Mouse (Mus musculus): Measurements from ENCODE around the gene Adad1.

Gene Adad1

DNA sequence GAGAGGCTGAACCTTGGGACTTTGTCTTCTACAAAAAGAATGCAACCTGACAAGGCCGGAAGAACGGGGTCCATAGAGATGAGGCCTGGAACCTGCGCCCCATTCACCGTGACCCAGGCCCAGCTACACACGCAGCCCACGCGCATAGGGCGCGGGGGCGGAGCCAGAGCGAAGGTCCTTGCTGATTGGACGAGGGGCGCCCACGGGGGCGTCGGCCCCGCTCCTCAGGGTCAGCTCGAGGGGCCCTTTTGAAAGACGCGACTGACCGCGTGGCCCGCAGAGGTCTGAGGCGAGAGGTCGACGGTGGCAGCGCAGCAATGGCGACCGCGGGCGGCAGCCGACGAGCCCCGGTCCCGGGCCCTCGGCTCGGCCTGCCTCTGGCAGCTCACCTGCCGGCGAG lies at the start of gene Adad1:
Gene Adad1, plus strand, starts transcription at position 122 of the 400 bp plus-strand sequence.
- DNase-seq: peak; percentile 5

DNA sequence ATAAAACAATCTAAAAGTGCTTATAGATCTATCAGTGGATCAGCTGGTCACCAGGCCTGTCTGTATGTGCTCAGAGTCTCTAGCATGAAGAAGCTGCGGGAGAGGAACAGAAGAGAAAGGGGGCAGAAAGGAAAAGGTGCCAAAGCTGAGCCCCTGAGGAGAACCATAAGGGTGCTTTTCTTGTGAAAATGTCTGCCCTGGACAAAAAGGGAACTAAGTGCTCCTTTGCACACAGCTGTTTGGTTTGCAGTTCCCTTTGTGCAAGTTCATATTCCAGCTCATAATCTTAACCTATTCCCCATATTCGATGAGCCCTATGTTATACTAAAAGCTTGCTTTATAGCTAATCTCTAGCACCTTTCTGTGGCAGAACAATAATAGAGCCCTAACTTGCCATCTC lies 25.3 kb upstream of the Adad1 start:
- no peak for DNase-seq

DNA sequence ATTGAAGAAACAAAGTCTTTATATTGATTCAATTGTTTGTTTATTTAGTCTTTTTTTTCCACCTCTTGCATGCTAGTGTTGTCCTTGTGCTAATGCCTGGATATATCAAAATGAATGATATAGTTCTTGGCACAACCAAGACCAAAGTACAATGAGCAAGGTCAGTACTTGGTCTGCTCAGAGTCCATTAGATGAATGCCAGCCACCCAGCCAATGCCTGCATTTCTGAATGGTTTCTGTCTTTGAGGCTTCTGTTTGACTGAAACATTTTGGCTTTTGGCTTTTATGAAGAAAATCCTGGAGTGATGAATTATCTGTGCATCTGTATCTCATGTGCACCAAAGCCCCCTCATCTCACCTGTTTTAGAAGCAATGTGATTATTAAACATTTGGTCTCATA lies 23.5 kb upstream of the Adad1 start:
- no peak for DNase-seq

DNA sequence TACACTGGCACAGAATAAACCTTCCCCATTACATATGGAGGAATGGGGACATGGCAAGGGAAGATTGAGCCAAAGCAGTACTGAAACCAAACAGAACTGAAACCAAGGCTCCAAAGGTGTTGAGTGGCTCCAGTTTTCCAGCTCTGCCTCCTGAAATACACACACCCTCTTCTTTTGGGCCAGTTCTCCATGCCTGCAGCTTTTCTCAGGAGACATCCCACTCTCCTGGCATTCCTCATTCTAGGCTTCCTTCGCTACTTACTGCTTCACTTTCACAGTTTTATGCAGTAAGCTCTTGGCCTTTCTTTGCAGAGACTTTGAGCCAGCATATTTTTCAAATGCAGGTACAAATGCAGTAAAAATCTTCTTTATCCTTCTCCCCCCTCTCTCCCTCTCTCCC lies 11.8 kb upstream of the Adad1 start:
- DNase-seq: no peak

DNA sequence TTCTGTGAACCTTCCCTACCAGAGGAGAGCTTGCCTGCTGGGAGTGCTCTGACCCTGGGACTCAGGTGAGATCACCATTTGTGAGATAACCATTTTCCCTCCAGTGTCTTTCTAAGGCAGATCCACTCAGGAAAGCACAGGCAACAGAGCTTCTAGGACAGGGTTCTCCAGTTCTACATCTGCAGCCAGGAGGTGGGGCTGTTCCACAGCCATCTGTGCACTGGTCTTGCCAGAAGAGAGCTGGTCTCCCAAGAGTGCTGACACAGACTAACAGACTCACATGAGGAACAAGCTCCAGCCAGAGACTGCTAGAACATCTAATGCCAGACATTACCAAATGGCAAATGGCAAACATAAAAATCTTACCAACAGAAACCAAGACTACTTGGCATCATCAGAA lies 9.9 kb downstream of the Adad1 start:
- no peak for DNase-seq

DNA sequence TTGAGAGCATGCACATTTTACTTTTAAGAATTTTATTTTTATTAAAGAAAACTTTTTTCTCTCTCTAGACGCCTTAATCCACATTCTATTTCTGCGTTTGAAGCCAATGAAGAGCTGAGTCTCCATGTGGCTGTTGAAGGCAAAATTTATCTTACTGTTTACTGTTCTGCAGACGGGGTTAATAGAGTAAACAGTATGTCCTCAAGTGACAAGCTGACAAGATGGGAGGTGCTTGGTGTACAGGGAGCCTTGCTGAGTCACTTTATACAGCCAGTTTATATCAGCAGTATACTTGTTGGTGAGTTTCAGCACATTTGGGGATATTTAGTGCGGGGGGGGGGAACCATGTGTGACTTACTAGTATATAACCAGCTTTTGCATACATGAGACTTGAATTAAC lies 21.5 kb downstream of the Adad1 start:
- no peak for DNase-seq

DNA sequence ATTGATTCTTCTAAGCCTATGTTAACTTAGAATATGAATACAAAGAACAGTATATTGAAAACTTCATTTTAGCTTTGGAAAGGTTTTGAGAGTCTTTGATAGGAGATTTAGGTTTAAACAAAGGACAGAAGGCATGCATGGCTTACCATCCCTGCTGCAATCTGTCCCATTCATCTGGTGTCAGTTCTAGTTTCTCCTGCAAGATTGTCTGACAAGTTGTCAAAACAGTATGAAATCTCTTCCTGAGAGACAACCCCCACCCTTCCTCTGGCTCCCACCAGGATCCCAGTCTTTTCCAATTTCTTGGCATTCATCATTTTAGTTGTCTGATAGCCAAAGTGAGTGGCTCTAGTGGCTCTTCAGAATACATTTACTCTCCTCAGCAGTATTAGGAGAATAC lies 27.4 kb downstream of the Adad1 start:
- no peak for DNase-seq

DNA sequence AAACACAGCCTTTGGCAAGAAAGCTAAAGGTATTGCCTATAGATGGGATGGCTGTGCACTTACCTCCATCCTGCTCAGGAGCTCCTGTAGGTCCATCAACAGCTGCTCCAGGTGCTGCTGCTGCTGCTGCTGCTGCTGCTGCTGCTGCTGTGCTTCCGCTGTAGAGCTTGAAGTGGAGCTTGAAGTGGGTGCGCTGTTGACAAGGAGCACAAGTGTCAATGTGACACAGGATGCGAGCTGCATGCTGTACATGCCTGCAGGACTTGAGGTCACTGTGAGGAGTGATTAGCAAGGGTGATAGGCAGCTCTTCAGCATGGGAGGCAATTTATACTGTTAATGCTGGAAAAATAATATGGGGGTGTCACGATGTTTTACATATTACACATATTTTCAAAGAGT lies 62.3 kb downstream of the Adad1 start, which contains the start of gene Il2:
Gene Il2, minus strand, starts transcription at position 305 of the 400 bp plus-strand sequence.
- no peak for DNase-seq

DNA sequence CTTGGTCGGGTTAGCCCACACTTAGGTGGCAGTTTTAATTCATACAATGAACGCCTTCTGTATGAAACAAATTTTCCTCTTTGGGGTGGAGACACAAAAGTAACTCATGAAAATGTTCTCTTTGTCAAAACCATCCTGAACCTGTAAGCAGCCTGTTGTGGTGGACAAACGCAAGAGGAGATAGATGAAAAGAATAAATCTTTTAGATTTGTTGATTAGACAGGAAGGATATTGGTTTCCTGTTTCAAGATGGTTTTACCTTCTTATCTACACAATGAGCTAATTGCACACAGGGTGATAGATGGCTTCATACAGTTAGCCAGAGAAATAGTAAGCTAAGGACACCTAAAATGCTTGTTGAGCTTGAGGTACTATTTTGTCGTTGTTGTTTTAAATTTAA lies 62.8 kb downstream of the Adad1 start:
- no peak for DNase-seq

DNA sequence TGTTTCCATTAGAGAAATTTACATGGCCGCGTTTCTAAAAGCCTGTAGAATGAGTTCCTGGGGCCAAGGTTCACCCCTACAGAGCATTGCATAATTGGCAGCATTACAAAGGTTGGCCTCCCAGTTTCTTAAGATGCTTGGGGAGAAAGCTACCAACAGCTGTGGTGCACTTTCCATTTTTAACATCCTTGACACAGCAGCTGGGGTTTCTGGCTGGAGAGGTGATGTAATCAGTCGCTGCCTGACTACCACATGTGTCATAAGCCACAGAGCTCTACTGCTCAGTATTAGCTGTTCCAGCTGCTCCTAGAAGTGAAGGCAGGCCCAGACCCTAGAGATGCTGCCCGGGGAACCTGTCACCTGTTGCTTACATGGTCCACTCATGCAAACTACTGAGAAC lies 64.9 kb downstream of the Adad1 start:
- DNase-seq: no peak

DNA sequence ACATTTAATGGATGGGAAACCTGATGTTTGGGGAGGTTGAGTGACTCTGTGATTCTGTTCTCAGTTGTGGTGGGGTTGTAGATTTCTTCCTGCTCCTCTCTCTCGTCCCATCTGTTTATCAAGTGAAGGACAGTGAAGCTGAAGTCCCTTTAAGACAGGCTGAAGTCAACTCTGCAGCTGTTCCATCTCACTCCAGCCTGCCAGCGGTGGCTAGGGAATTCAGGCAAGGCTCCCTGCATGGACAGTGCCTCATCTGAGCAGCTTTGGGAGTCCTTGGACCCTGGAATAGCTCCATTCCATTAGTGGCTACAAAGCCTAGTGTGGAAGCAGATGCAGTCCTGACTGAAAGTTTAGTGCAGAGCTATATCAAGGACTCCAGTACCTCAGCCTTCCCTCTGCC lies 65.7 kb downstream of the Adad1 start:
- no peak for DNase-seq

DNA sequence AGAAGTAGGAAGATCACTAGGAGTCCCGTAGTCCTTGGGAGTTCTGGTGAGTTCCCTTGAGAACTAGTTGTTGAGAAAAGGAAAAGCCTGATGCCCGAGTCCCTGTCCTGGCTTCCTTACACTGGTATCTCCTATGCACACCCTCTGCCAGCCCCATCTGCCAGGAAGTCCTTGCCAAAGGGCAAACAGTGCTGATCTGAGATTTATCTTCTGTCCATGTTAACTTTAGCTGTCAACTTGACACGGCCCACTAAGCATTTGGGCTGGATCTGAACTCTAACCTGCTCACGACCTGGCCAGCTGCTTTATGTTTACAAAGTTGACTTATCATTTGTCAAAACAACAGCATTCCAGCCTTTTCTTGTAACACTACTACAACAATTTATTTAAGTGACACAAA lies 73.9 kb downstream of the Adad1 start:
- no peak for DNase-seq

DNA sequence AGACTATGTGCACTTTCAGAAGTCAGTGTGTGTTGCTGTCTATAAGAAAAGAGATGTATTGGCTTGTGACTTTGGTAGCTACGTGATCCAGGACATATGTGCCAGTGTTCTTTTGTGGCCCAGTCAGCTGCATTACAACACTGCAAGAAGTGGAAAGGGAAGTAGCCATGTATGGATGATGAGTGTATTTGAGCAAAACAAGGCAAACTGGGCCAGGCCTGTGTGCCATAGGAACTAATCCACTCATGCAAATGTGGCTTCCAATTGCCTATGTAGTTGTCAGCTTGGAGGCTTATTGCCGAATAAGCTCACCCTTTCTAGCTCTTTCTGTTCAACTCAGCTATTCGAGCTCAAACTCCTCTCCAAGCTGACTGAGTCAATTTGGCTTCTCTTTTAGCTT lies 75.9 kb downstream of the Adad1 start:
- DNase-seq: no peak

DNA sequence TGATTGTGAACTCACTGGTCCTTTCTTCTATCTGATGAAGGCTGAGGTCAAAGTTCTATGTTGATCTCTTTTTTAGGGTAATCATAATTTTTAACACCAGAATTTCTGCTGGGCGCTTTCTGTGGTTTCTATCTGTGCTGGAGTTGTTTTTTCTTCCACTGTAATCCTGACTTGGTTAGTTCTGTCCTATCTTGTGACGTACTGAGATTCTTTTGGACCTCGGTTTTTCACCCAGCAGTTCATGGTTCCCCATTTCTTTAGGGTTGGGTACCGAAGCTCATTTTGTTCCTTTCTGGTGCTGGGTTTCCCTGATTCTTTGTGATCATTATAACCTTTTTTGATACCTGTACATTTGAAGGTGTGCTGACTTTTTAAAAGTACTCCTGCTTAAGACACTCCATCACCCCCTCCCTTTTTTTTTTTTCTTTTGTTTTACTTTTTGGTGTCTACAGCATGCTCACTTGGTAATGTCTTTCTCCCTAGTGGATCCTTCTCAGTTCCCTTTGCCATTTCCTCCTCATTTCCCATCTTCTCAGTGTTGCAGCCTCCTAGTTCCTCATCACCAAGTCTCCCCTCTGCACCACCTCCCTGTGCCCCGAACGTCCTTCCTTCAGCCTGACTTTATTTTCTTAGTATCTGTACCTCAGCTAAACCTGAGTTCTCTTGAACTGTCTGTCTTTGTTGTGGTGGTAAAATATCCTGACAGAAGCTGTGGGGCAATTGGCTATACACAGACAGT lies 77.0 kb downstream of the Adad1 start:
- DNase-seq: no peak

DNA sequence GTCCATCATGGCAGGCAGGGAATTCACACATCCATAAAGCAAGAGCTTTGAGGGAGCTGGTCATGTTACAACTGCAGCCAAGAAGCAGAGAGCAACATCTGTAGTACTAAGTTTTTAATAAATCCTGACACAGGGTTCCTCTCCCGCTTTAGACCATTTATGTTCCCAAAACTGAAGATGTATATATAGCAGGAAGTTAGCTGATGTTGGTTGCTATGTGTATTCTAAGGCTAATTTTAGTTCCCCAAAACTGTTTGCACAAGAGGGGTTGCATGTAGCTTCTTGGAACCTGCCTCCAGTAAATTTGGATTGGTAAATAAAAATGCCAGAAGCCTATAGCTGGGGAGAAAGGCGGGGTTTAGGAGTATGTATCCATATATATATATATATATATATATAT lies 78.5 kb downstream of the Adad1 start:
- no peak for DNase-seq

DNA sequence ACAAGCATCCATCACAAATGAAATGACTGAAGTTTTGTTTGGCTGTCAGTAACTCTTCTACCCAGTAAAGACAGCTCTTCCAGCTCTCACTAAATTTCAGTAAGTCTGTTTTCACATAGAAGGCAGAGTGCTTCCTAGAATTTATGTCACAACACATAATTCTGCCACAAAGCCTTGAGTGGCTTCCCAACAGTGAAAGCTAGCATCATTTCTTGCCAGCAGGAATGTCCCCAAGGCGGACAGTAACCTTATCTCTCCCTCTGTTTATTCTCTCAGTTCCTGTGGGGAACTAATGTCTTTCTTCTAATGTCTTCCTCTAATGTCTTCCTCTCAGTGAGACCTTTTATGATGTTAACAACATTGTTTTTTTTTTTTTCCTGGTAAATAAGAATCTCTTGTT lies 81.7 kb downstream of the Adad1 start:
- DNase-seq: no peak

DNA sequence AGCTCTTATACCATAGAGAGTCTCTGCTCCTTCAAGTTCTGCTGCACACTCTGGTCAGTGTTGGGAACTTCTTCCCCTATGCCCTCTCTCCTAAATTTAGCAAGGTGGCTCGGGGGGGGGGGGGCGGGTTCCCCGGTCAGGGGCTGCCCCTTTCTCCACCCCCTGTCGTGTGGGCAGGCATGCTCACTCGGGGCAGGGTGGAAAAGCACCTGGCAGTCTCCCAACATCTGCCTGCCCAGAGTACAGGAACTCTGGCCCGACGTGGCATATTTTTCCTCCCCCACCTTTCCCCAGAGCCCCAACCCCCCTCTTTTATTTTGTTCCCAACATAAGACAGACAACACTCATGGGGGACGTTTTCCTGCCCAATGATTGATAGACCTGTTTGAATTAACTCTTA lies 83.1 kb downstream of the Adad1 start:
- DNase-seq: no peak

DNA sequence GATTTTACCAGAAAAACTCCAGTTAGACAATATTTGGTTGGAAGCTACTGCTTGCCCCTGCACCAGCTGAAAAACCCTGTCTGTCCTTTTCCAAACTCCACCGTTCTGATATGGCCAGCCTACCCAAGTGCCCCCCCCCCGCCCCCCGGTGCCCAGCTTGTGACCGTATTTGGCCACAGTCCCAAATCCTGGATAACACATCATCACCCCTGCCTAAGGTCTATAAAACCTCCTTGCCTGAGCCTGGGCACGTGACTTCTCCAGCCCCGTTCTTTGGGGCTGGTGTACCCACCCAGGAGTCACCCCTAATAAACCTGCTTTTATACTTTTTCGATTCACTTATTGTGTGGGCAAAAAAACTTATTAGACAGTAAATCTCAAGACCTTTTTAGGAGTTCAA lies 83.5 kb downstream of the Adad1 start:
- no peak for DNase-seq

DNA sequence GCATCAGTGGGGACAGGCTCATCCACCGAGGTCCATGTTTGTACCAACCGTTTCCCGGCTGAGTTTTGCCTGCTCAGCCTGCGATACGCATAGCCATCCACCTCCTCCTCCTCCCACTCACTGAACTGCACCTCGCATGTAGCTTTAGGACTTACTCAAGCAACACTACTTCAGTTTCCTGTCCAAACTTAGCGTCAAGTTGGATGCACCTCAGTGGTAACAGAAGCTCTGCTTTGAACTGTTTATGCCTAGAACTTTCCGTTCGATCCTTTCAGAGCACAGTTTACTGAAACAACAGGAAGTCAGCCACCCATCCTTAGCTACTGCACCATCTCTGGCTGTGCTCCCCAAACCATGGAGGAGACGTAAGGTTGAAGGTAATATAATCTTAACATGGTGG lies 88.9 kb downstream of the Adad1 start:
- no peak for DNase-seq

DNA sequence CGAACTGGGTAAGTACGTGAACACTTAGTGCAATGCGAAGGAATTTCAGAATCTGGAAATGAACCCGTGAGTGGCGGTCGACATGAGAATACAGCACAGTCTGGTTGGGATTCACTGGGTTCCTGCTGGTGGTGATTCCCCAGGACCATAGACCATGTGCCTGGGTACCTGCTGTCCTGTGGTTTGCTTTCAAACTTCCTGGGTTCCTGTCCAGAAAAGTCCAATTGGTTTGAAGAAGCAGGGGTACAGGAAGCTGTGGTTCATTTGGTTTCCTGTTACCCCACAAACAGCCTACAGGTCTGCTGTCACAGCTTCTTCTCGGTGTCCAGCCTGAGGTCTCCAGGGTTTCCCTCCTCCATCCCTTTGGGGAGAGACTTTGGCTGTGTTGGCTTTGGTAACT lies 89.7 kb downstream of the Adad1 start:
- DNase-seq: no peak

DNA sequence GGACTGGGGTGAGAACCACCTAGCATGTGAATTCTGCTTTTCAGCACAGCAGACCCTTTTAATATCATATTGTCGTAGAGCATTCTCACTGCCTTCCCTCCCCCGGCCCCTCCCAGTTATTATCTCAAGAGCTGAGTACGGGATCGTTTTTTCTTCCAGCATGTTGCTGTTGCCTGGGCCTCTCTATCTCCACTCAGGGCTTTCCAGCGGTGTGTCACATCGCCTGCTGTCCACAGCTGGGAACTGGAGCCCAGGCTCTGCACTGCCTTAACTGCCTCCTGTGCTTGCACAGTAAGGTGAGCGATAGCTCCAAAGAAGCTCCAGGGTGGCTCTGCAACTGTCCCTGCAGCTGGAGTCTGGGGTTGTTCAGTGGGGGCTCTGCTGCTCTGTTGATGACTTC lies 91.1 kb downstream of the Adad1 start:
- DNase-seq: no peak

DNA sequence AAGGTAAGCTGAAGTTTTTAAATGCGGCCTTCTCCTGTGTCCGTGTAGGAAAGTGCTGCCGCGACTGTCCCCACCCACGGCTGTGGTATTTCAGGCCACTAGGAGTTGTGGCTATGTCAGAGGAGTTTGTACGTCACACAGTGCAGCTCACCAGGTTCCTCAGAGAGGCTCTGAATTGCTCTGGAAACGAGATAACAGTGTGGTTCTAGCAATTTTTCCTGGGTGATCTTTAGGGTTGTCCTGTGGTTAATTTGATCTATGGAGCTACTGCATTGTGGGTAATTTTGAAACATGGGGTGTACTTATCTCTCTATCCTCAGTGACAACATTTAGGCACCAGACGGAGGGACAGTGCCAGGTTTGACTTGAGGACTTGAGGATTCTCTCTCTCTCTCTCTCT lies 93.8 kb downstream of the Adad1 start:
- DNase-seq: no peak

DNA sequence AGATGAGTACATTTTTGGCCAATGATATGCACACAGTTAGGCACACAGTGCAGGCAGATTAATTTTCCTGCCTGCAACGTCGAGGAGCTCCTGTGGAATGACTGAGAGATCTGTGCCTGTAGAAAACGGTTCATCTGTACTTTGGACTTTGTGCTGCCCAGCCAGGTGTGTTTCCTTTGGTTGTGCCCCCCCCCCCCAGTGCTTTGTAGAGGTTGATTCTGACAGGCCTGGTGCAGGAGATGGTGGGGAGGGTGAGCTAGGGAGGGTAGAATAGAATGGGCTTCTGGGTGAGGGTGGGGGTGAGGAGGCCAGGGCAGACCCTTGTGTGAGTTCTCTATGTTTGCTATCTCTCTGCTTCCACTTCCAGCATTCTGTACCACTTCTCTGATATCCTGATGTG lies 94.9 kb downstream of the Adad1 start:
- no peak for DNase-seq

DNA sequence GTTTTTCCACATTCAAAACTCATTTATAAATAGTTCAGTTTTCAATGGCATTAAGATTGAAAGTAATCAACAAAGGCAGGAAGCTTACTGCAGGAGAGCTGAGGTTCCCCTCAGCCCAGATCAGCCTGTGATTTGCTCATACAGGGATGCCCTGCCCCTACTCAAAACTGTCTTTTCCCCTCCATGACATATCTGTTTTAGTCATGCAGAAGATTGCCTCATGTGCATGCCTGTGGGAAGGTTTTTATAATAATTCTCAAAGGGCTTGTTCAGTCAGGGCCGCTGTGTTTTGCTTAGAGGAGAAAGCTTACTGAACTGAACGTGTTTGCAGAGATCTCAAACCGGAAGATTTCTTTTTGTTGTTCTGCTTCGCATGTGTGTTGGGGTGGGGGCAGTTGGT lies 97.8 kb downstream of the Adad1 start:
- peak; percentile 32 for DNase-seq

DNA sequence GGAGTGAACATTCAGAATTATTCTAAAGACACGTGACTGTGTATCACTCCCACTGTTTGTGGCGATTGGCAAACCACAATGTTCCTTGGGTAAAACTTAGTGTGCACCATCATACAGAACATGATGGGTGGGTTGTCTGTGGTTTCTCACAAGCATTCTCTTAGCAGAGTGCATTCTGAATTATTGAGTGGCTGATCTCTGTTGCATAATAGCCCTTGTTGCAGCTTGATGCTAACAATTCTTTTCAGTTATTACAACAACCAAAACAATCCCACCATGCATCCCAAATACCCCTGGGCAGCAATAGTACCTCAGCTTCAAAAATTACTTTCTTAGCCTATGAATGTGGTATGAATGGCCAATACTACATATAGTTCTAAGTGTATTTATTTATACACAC lies 106.0 kb downstream of the Adad1 start:
- no peak for DNase-seq
